Mouse (Mus musculus) kidney, adult 11 months (tissue): Measurements from ENCODE around the gene Crbn.

Experiments
- DNase-seq: peaks from one replicate; pipeline ENCODE4 v3.0.0; 2022

The Crbn gene

GRCm38 (mm10) chr6:106760473-106761218 lies 39.2 kb downstream of the Crbn start:
- no peak for DNase-seq

DNA sequence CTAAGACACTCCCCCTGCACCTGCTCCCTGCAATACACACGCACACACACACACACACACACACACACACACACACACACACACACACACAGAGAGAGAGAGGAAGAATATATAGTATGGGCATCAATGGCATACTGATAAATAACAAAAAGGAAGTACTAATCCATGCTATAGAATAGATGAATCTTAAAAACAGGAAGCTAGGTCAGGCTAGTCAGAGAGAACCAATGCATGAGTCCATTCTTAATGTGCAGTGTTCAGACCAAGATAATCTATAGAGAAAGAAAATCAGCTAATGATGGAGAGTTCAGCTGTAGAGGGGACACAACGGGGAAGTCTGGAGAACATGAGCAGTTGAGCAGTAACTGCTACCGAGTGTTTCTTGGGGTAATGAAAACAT lies 41.6 kb downstream of the Crbn start:
- DNase-seq = no peak

DNA sequence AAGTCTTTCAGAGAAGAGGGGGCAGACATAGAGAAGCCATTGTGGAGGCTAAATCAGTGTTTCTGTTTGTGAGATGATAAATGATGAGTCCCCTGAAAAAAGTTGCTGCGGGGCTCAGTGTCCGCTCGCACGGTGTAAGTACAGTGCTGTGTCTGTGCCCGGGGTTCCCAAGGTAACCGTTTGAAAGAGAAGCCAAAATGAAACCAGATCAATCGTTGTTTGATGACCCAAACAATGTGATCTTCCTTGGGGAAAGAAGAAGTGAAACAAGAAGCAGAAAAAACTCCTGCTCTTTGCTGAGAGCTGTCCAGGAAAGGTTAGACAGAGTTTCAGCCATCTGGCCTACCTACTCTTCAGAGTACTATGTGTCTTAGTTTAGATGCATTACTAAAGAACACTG lies 49.6 kb downstream of the Crbn start:
- DNase-seq = no peak

GRCm38 (mm10) chr6:106748887-106749388 lies 50.9 kb downstream of the Crbn start, which contains the start of gene Il5ra:
Gene Il5ra, minus strand, starts transcription at chr6:106749037.
- DNase-seq = no peak

DNA sequence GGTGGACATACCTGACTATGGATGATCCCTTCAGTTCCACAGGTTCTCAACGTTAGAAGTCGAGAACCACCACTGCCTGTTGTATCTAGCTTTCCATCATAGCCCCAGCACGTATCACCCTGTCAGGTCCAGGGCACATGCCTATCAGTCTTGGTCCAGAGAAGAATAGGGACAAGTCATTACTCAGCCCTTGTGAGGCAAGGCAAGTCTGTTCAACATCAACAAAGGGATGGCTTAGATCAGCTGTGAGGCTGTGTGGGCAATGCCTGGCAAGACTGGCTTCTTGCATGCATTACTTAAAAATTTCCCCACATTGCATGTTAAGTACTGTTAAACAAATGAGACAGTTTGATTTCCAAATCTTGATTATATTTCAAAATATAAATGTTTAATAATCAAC lies 52.1 kb downstream of the Crbn start:
- DNase-seq = no peak

DNA sequence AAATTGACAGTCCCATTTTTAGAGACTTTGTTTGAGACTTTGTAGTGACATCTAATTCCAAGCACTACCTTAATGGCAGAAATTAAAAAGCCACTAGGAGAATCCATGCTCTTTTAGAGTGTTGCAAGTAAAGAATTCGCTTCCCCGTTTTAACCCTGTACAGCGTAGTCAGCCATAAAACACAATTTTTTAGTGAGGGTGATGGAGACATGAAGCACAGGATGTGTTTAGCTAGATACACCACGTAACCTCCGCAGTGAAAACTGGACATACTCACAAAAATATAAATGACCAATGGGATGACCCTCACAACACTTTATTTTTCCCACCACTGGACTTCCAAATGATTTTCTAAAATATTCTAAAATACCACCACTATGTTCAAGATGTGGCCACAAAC lies 52.6 kb downstream of the Crbn start:
- no peak for DNase-seq

DNA sequence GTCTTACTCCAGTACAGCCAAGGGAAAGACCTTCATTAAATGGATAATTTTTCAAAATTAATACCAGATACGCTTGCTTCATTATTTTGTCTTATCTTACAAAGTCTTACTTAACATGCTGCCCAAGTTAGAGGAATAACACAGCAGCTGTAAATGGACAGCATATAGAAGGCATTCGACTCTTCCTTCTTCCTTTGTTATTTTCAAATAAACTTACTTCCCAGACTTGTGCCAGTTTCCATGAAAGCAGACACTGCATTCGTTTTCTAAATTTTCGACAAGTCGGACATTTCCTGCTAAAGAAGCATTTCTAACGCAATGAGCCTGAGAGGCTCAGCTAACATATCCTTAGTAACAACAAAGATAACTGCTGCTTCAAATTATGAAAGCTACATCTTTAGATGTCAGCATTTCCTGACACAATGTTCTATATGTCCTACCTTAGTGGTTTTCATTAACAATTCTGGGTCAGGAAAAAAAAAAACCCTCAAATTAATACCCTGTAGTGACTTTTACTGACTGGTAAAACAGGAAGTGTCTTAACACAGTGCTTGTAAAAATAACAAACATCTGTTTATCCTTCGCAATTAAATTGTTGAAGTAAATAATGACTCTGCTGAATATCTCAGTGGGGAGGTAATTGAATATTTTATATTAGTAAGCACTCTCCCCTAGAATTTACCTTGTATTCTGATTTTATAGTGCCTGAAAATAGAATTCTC lies 54.0 kb downstream of the Crbn start:
- no peak for DNase-seq

- no peak for DNase-seq
These were observed 56.2 kb downstream of the Crbn start for GRCm38 (mm10) chr6:106743556-106744233.

DNA sequence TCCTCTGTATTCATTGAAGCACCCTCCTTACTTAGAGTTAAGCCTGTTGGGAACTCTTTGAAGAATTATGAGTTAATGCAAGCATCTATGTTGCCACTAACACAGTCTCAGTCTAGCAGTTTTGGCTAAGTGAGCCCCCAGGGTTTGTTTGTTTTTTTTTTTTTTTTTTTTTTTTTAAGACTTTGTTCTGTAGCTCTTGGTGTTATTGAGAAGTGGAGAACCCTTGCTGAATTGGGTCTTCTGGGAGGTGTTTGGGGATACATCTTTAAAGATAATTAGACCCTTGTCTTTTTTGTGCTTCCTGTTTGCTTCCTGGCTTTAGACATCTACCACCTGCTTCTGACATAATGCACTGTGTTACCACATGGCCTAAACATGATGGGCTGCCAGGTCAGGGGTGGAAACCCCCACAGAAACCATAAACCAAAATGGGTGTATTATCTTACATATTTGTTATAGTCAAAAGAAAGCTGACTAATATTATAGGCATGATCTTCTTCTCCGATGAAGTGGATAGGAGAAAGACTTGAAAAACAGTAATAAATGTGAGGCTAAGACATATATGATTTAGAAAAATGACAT lies 59.5 kb downstream of the Crbn start:
- no peak for DNase-seq

DNA sequence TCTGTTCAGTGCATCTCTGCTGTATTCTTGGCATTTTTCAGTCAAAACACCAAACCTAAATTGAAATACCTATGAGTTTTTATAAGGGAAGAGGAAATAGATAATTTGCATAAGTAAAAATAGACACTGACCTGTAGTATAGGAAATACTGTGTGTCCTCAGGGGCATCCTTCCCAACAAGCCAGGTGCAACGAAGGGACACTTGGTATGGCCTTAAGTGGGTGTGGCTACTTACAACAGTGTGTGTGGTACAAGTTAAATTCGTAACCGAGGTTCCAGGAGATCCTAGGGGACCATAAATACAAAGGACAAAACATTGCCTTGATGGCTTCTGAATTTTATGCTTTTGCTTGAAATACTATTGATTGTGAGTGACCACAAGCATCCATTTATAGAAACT lies 61.6 kb downstream of the Crbn start:
- DNase-seq = no peak

GRCm38 (mm10) chr6:106732563-106732962 lies 67.3 kb downstream of the Crbn start:
- no peak for DNase-seq
